Mouse (Mus musculus): ENCODE results near the gene Eif3b.

Gene Eif3b

DNA sequence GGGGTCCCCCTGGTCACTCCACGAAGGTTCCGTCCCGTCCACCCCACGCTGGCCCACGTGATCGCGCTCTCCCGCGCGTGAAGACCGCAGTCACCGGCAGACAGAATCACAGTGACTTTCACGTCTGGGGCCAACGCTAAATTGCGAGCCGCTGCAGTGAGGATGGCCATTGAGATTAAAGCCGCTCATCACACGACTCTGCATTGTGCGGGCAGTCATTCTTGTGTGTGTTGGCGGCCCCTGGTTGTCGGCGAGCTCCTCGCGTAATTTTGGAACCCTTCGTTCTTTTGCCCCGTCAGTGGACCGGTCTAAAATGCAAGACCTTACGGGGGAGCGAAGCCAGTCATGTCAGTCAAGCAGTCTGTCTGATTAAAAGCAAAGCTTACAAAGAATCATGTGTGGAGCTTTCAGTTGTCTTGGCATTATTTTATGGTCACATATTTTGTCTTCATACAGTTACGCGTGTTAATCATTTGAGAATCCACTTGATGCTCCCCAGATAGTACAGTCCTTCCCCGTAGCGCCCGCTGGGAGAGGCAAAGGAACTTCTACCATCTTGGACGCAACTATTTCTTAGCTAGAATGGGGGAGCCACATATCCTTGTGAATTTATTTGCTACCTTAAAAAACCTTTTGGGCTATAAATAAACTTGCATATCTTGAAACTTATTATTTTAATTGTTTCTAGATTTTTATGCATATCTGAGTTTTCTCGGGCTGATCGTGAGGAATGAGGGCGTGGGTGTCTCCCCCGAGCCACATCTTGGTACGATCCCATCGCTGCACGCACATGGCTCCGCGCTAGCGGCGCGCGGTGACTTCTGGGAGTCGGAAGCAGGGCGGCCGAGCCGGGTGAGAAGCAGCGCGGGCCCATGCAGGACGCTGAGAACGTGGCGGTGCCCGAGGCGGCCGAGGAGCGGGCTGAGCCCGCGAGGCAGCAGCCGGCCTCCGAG is at the start of gene Eif3b:
Gene Eif3b, plus strand, starts transcription at position 840 of the 953 bp plus-strand sequence.
- DNase-seq: peak; percentile 89

DNA sequence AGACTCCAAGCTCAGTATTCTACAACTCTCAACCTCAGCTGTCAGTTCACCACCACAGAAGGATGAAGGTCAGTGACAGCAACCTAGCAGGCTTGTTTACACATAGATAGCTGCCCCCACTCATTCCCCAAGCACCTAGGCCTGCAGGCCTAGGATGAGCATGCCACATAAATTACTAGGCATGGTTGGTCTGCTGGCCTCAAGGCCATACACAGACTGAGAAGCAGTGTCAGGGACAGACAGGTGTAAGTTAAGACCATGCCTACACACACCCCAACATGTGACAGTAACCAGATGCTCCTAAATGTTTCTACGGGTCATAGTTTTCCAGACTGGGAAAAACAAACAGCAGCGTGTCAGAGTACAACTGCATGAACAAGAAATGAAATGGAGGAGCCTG is 49.7 kb upstream of the Eif3b start:
- no peak for DNase-seq

GRCm38 (mm10) chr5:140370446-140371254 is 48.5 kb upstream of the Eif3b start:
- DNase-seq: peak; percentile 31

DNA sequence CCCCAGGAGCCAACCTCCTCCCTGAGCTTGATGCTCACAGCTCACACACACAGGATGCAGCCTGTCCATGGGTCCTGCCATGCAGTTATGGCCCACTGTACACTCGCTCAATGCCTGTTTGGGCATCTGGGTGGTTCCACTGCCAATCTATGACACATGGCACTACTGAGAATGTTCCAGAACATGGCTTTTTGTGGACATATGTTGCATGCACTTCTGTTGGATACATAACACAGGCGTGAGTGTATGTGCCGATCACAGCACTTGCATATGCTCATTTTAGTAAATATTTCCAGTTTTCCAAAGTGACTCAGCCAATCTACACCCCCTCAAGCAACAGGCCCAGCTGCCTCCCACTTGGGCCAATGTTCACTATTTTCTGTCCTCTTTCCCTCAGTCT is 47.5 kb upstream of the Eif3b start:
- DNase-seq: no peak

GRCm38 (mm10) chr5:140373711-140374110 is 45.4 kb upstream of the Eif3b start:
- no peak for DNase-seq

GRCm38 (mm10) chr5:140374226-140374625 is 44.9 kb upstream of the Eif3b start:
- DNase-seq: no peak

GRCm38 (mm10) chr5:140375249-140375829 is 43.8 kb upstream of the Eif3b start:
- no peak for DNase-seq

DNA sequence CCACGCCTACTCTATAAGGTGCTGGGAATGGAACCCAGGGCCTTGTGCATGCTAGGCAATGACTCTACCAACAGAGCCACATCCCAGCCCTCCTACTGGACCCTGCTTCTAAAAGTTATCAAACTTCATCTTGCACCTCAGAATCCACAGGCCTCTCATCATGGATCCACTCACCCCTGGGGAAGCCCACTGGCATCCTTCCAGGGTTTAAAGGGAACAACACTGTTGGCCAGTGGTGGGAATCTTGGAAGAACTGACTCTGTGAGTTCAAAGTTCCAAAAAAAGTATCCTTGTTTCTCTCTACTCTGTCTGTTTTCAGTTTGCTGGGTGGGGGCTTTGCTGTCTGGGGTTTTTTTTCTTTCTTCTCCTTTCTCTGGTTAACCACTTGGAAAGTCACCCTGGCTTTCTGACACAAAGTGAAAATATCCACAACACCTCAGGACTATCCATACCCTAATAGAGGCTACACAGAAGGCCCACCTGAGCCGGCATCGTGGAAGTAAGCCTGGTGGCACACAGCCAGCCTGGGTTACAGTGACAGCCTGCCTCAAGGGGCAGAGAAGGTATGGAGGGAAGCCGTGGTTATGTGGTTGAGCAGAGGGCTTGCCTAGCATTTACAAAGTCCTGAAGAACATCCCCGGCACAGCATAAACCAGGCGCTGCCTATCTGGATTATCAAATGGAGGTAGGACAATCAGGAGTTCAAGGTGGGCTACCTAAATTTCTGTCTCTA is 40.8 kb upstream of the Eif3b start:
- DNase-seq: no peak

GRCm38 (mm10) chr5:140379299-140379698 is 39.8 kb upstream of the Eif3b start:
- no peak for DNase-seq

GRCm38 (mm10) chr5:140381156-140381555 is 38.0 kb upstream of the Eif3b start:
- peak; percentile 20 for DNase-seq

- no peak for DNase-seq
These were observed 36.4 kb upstream of the Eif3b start for GRCm38 (mm10) chr5:140382688-140383087.

GRCm38 (mm10) chr5:140383559-140383958 is 35.6 kb upstream of the Eif3b start:
- no peak for DNase-seq

DNA sequence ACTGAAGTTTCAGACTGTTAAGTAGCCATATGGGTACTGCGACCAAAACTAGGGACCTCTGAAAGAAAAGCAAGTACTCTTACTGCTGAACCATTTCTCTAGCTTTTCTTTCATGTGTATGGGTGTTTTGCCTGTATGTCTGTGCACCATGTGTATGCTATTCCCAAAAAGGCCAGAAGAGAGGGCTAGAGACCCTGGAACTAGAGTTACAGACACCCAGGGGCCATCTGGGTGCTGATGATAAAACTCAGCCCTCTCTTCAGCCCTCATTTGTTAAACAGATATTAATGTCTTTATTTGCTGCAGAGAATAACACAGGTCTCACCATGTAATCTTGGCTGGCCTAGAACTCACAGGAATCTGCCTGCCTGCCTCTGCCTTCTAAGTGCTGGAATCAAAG is 34.7 kb upstream of the Eif3b start:
- DNase-seq: no peak

DNA sequence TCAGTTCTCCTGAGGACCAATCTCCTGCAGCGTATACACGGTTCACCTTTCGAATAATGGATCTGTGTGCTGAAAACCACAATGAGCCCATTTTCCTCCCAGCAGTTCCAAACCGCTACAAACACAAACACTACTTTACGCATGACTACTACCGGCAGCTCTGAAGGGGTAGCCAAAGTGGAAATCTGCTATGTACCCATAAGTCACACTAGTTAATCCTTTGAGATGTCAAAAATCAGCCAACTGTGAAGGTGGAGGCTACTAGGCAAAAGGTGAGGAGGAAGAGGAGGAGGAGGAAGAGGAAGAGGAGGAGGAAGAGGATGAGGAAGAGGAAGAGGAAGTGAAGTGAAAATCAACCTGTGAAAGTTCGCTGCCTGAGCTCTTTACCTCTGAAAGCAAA is 31.9 kb upstream of the Eif3b start:
- DNase-seq: no peak

- DNase-seq: no peak
These were observed 31.2 kb upstream of the Eif3b start for GRCm38 (mm10) chr5:140387816-140388510.

DNA sequence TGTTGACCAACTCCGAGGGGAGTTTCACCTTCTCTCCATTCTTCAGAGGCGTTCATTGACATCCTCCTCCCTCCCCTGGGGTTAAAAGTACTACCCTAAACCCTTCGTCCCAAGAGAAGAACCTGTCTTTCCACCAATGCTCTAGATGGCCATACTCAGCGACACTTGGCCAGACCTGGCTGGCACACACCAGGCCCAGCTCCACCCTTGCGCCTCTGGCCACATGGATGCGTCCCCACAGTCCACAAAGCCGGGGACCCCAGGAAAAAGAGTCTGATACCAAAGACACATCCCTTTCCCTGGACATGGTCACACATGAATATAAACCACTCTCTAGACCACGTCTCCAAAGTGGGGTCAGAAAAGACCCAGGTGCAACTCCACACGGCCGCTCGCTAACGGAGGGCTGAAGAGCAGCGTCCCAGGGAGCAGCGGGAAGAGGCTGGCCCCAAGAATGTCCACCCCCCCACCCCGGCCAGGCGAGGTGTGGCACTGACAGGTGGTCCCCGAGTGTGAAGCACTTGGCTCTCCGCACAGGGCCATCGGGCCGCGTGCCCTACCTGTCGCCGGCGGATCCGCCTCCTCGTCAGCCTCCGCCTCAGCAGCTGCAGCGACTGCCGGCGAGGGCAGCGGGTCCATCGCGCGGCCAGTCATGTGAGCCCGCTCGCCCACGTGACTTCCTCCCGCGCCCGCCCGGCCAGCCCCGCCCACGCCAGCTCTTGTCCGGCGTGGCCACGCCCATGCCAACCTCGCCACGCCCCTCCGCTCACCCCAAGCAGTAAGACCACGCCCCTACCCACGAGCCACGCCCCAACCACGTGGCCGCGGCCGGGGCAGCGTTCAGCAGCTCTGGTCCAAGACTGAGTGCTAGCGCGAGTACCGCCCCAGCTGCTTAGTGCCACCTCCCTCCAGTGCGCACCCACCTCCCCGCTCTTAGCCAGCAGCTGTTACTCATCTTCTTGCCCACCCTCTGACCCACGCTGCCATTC is 30.2 kb upstream of the Eif3b start, which contains the start of gene Snx8:
Gene Snx8, minus strand, starts transcription at position 675 of the 989 bp plus-strand sequence.
- peak; percentile 99 for DNase-seq

- no peak for DNase-seq
These were observed 29.5 kb upstream of the Eif3b start for GRCm38 (mm10) chr5:140389647-140390046.

DNA sequence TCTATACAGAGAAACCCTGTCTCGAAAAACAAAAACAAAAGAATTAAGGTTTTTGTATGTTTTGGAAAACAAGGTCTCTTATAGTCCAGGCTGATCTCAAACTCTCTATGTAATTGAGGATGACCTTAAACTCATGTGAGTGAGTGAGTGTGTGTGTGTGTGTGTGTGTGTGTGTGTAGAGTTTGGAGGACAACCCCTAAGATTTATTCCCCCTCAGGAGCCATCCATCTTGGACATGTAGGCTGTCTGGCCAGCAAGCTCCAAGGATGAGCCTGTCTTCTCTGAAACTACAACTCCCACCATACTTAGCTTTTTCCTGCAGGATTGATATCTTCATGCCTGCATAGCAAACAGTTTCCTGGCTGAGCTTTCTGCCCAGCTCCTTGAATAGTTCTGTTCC is 27.7 kb upstream of the Eif3b start:
- no peak for DNase-seq

DNA sequence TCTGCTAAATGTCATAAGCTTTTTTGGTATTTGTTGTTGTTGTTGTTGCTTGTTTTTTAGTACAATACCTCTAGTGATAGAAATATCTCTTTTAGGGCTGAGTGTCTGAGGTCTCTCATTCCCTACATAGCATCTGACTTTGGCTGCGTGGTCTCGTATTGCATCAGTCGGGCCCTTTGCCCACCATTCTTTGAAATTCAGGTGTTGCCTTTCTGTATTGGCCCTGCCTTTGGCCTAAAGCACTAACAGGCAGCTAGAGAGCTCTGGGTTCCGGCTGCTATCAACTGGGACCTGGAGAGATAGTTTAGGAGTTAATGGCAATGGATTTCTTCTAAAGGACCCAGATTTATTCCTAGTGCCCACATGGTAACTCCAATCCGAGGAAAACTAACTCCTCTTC is 27.1 kb upstream of the Eif3b start:
- no peak for DNase-seq

- no peak for DNase-seq
These were observed 26.4 kb upstream of the Eif3b start for GRCm38 (mm10) chr5:140392701-140393100.
